Mouse (Mus musculus) CH12.LX (cell line): ENCODE results near the gene Fgf14. TPM values are rescaled to one million over a fixed set of nuclear protein-coding genes. Genes with fewer than 3 reads are reported as not detected.
A peak's percentile ranks its signal among the peaks of the same experiment; 100 is the strongest.

Source experiments
- DNase-seq: peaks from one replicate; pipeline ENCODE4 v3.0.0-alpha.2; 2013; ENCODE audit errors: extremely low read depth
- H3K27ac ChIP-seq: 2 replicates; pipeline ENCODE4 v1.5.1; 2012; ENCODE audit warnings: low read depth, mild to moderate bottlenecking, control low read depth, moderate library complexity; ENCODE audit not compliant: insufficient read depth
- H3K27me3 ChIP-seq: replicated peaks from 2 replicates; pipeline ENCODE3; 2012; ENCODE audit warnings: inconsistent platforms
- H3K36me3 ChIP-seq, 2 experiments: replicated peaks in 1 of 2; 2 replicates each; pipeline versions ENCODE3 to v1.6.1; 2012; ENCODE audit warnings: inconsistent platforms in 1 of 2, low read length in 1 of 2, mild to moderate bottlenecking in 1 of 2, mixed read lengths in 1 of 2, moderate library complexity in 1 of 2; ENCODE audit not compliant: control insufficient read depth in 1 of 2, insufficient read depth in 1 of 2
- H3K4me1 ChIP-seq, 2 experiments: 2 replicates each; pipeline ENCODE4 v1.6.1; 2012; ENCODE audit warnings: inconsistent platforms in 1 of 2, moderate library complexity in 1 of 2; ENCODE audit not compliant: insufficient read depth in 2 of 2, control insufficient read depth in 1 of 2
- H3K4me2 ChIP-seq: 2 replicates; pipeline ENCODE4 v1.6.1; 2012; ENCODE audit warnings: low read depth, mild to moderate bottlenecking, control low read depth; ENCODE audit not compliant: poor library complexity, insufficient read depth, severe bottlenecking
- H3K4me3 ChIP-seq, 3 experiments: fragments of 150-350 bp in 1 of 3; sonication (generic) in 1 of 3; replicated peaks in 1 of 3; 2 replicates each; pipeline versions ENCODE3 to v1.5.1; 2011 to 2012; ENCODE audit warnings: low read depth in 2 of 3, low read length in 2 of 3, mild to moderate bottlenecking in 2 of 3, moderate library complexity in 2 of 3, control low read depth in 1 of 3, improper control_type of control experiment in 1 of 3, inconsistent platforms in 1 of 3, mixed read lengths in 1 of 3; ENCODE audit not compliant: poor library complexity in 1 of 3
- H3K79me2 ChIP-seq: replicated peaks from 2 replicates; pipeline ENCODE4 v1.6.1; 2012; ENCODE audit warnings: mild to moderate bottlenecking, moderate library complexity; ENCODE audit not compliant: control insufficient read depth, poor library complexity, insufficient read depth, severe bottlenecking; ENCODE audit errors: extremely low read depth
- H3K9ac ChIP-seq: 2 replicates; pipeline ENCODE4 v1.6.1; 2012; ENCODE audit warnings: low read depth, mild to moderate bottlenecking, control low read depth, moderate library complexity; ENCODE audit not compliant: insufficient read depth
- H3K9me3 ChIP-seq: replicated peaks from 2 replicates; pipeline ENCODE3; 2012; ENCODE audit warnings: low read length, inconsistent platforms, mixed read lengths
- CHD2 ChIP-seq: IDR thresholded peaks from 2 replicates; pipeline ENCODE4 v1.6.1; 2011; ENCODE audit warnings: low read length, improper control_type of control experiment
- ELF1 ChIP-seq: IDR thresholded peaks from 2 replicates; pipeline ENCODE4 v1.6.1; 2014; ENCODE audit warnings: low read depth, mild to moderate bottlenecking, inconsistent platforms, low read length, improper control_type of control experiment
- ETS1 ChIP-seq: conservative IDR thresholded peaks from 2 replicates; pipeline ENCODE4 v1.6.1; 2012; ENCODE audit warnings: low read depth, mild to moderate bottlenecking, inconsistent platforms, low read length, improper control_type of control experiment, moderate library complexity
- GABPA ChIP-seq: IDR thresholded peaks from 2 replicates; pipeline ENCODE4 v1.6.1; 2012; ENCODE audit warnings: low read depth, low read length, improper control_type of control experiment, inconsistent platforms; ENCODE audit not compliant: insufficient replicate concordance
- JUN ChIP-seq: IDR thresholded peaks from 2 replicates; pipeline ENCODE4 v1.6.1; 2011; ENCODE audit warnings: low read depth, mild to moderate bottlenecking, low read length, improper control_type of control experiment, moderate library complexity; ENCODE audit not compliant: insufficient read depth
- JUND ChIP-seq: conservative IDR thresholded peaks from 2 replicates; pipeline ENCODE4 v1.6.1; 2011; ENCODE audit warnings: low read depth, low read length, improper control_type of control experiment
- KAT2A ChIP-seq: IDR thresholded peaks from 2 replicates; pipeline ENCODE4 v1.6.1; 2012; ENCODE audit warnings: low read length, improper control_type of control experiment, inconsistent platforms; ENCODE audit not compliant: insufficient replicate concordance
- MAFK ChIP-seq: IDR thresholded peaks from 2 replicates; pipeline ENCODE4 v1.6.1; 2011; ENCODE audit warnings: low read length, improper control_type of control experiment; ENCODE audit not compliant: insufficient replicate concordance
- MAX ChIP-seq: IDR thresholded peaks from 2 replicates; pipeline ENCODE4 v1.6.1; 2011; ENCODE audit warnings: low read length, improper control_type of control experiment
- MXI1 ChIP-seq: IDR thresholded peaks from 2 replicates; pipeline ENCODE4 v1.6.1; 2011; ENCODE audit warnings: mild to moderate bottlenecking, low read depth, low read length, improper control_type of control experiment
- NRF1 ChIP-seq: IDR thresholded peaks from 2 replicates; pipeline ENCODE4 v1.6.1; 2014; ENCODE audit warnings: low read depth, mild to moderate bottlenecking, inconsistent platforms, low read length, improper control_type of control experiment, moderate library complexity
- POLR2AphosphoS2 ChIP-seq: IDR thresholded peaks from 2 replicates; pipeline ENCODE4 v1.6.1; 2011; ENCODE audit warnings: low read depth, low read length, improper control_type of control experiment
- RAD21 ChIP-seq: IDR thresholded peaks from 2 replicates; pipeline ENCODE4 v1.6.1; 2011; ENCODE audit warnings: low read depth, mild to moderate bottlenecking, low read length, improper control_type of control experiment, moderate library complexity
- SIN3A ChIP-seq: IDR thresholded peaks from 2 replicates; pipeline ENCODE4 v1.6.1; 2012; ENCODE audit warnings: low read length, improper control_type of control experiment, inconsistent platforms
- TBP ChIP-seq: conservative IDR thresholded peaks from 2 replicates; pipeline ENCODE4 v1.6.1; 2011; ENCODE audit warnings: low read depth, low read length, improper control_type of control experiment
- TCF12 ChIP-seq: IDR thresholded peaks from 2 replicates; pipeline ENCODE4 v1.6.1; 2014; ENCODE audit warnings: low read depth, mild to moderate bottlenecking, inconsistent platforms, low read length, improper control_type of control experiment
- UBTF ChIP-seq: IDR thresholded peaks from 2 replicates; pipeline ENCODE4 v1.6.1; 2012; ENCODE audit warnings: low read depth, mild to moderate bottlenecking, inconsistent platforms, low read length, improper control_type of control experiment, moderate library complexity
- USF1 ChIP-seq: IDR thresholded peaks from 2 replicates; pipeline ENCODE4 v1.6.1; 2014; ENCODE audit warnings: low read depth, mild to moderate bottlenecking, inconsistent platforms, low read length, improper control_type of control experiment
- ZMIZ1 ChIP-seq: IDR thresholded peaks from 2 replicates; pipeline ENCODE4 v1.6.1; 2012; ENCODE audit warnings: low read depth, mild to moderate bottlenecking, inconsistent platforms, low read length, improper control_type of control experiment
- dilution Hi-C: fragments of 300-500 bp; cut with MboI; formaldehyde crosslinking; loops from 2 replicates; pipeline ENCODE4 v1.14.3; 2020; ENCODE audit warnings: low sequenced_read_pairs; ENCODE audit not compliant: extremely low pct_unique_long_range_greater_than_20kb, extremely low pct_ligation_motif_present
- in situ Hi-C: fragments of 300-500 bp; cut with MboI; formaldehyde crosslinking; loops from 3 replicates; pipeline ENCODE4 v1.14.3; 2019; ENCODE audit warnings: low sequenced_read_pairs, low pct_ligation_motif_present, low pct_unique_long_range_greater_than_20kb, mixed read lengths
- polyA plus RNA-seq: library from polyadenylated mRNA; unstranded; fragments of >175 nt; gene quantifications from 2 replicates; pipeline ENCODE4 v1.2.1, GENCODE M21; 2012; ENCODE audit warnings: low read depth; ENCODE audit not compliant: insufficient read length
- total RNA-seq, 2 experiments: library from RNA; depleted of rRNA; stranded (reverse); fragments of 300-350 nt in 1 of 2; fragments of >200 nt in 1 of 2; gene quantifications; 2 replicates each; pipeline ENCODE4 v1.2.3; 2012 to 2014

Fgf14 gene
- total and polyA plus RNA-seq, 3 experiments: not detected

DNA sequence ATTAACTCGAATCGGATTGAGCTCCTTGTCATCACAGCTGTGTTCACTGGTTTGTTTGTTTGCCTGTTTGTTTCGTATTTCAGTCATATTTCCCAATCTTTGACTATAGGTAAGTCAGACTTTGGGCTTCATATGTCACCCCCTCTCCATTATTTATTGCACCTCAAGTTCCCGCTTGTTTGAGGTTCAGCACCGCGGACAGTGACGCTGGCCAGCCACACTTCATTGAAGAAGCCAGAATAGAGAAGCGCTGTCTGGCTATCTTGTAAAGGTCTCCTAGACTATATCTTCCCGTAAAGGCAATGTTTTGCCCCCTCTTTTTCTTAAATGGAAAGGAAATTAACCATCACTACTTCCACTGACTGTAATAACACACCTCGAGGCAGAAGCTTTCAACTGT, 481.6 kb downstream of the Fgf14 start:
- Histone ChIP-seq H3K9ac (no peak overlapping the region), H3K27ac (no peak overlapping the region), H3K27me3 (no peaks in the 10 kb centered on the region), H3K79me2 (no peaks in the 10 kb centered on the region), H3K4me1 (no peaks in the 10 kb centered on the region), H3K36me3 (no peaks in the 10 kb centered on the region), H3K4me3 (no peak overlapping the region), H3K9me3 (peaks cover 7% of the 10 kb centered on the region), H3K4me2 (no peak overlapping the region)
- DNase-seq: peak; percentile 1
- in situ Hi-C loops: no loop called here
- dilution Hi-C loops: no loop called here
- no peak for TF ChIP-seq USF1
- no peak for TF ChIP-seq ZMIZ1
- no peak for TF ChIP-seq NRF1
- no peak for TF ChIP-seq TCF12
- no peak for TF ChIP-seq SIN3A
- TF ChIP-seq MAX: no peak
- TF ChIP-seq GABPA: no peak
- no peak for TF ChIP-seq CHD2

GRCm38 (mm10) chr14:124192815-124193142, 484.1 kb downstream of the Fgf14 start:
- no peak for DNase-seq
- Histone ChIP-seq H3K4me1 (no peaks in the 10 kb centered on the region), H3K36me3 (no peaks in the 10 kb centered on the region), H3K79me2 (no peaks in the 10 kb centered on the region), H3K4me2 (no peak overlapping the region), H3K27ac (no peak overlapping the region), H3K9me3 (peaks cover 7% of the 10 kb centered on the region), H3K4me3 (no peak overlapping the region), H3K27me3 (no peaks in the 10 kb centered on the region), H3K9ac (no peak overlapping the region)
- TF ChIP-seq ETS1: no peak
- no peak for TF ChIP-seq MAFK
- no peak for TF ChIP-seq JUND
- no peak for TF ChIP-seq RAD21
- TF ChIP-seq USF1: no peak
- no peak for TF ChIP-seq TBP
- TF ChIP-seq MXI1: no peak
- no peak for TF ChIP-seq ELF1
- no peak for TF ChIP-seq JUN
- TF ChIP-seq KAT2A: no peak
- TF ChIP-seq SIN3A: no peak
- no peak for TF ChIP-seq UBTF
- TF ChIP-seq POLR2AphosphoS2: no peak
- dilution Hi-C loops (no loop called here), in situ Hi-C loops (no loop called here)
